Mouse (Mus musculus) megakaryocyte, embryonic 14.5 days (primary cell): Measurements from ENCODE around the gene Hipk1.

Experiments
- FLI1 ChIP-seq: IDR thresholded peaks from 2 replicates; pipeline ENCODE4 v1.6.1; 2012; ENCODE audit warnings: low read length, inconsistent platforms, mixed read lengths
- GATA1 ChIP-seq: IDR thresholded peaks from 3 replicates; pipeline ENCODE4 v1.6.1; 2012; ENCODE audit warnings: mixed read lengths, low read length, inconsistent platforms, borderline replicate concordance

- TF ChIP-seq GATA1 (no peak), FLI1 (no peak)
Observed at GRCm38 (mm10) chr3:103780777-103781176, 10.6 kb downstream of the Hipk1 start.
